In the genomic region with DNA sequence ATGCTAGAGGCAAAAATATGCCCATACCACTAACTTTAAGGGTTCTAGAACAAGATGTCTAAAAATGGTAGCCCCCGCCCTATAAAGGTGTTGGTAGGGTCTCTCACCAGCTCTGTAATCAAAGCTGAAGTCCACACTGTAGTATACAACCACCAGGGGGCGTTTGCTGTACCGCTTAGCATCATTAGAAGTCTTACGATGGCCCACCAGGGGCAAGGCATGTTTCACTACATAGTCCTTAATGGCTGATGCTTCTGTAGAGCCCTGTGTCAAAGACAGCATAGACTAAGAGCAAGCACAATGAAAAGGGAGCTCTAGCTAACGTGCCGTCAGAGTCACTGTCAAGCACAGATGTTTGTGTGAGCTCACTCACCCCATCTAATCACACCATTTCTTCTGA, we compare ENCODE assay signal across 8 mouse cellular contexts. TPM values are rescaled to one million over a fixed set of nuclear protein-coding genes. Genes with fewer than 3 reads are reported as not detected.
A peak's percentile ranks its signal among the peaks of the same experiment; 100 is the strongest.
DNase-seq lines count a peak whose midpoint lies in the region; ATAC-seq and TF ChIP-seq lines count a peak whose summit lies in the region.

No protein-coding gene starts in this region.

- H3K9me3 ChIP-seq in hindbrain, embryonic 14.5 days (ENCODE audit: control insufficient read depth, low read length) = no peaks in the 10 kb centered on the region

- H3K4me1 ChIP-seq in hindbrain, embryonic 14.5 days (replicated peaks; ENCODE audit: control insufficient read depth, insufficient read depth, low read length) = no peaks in the 10 kb centered on the region
- no peaks in the 10 kb centered on the region for H3K4me1 ChIP-seq in liver, adult 2 months (ENCODE audit: control insufficient read depth, insufficient read depth, low read length)

- H3K4me2 ChIP-seq in hindbrain, embryonic 14.5 days (replicated peaks) = no peak overlapping the region

- H3K36me3 ChIP-seq in hindbrain, embryonic 14.5 days (replicated peaks; ENCODE audit: control insufficient read depth, insufficient read depth) = peaks cover 96% of the 10 kb centered on the region
- H3K36me3 ChIP-seq in liver, adult 2 months (ENCODE audit: control insufficient read depth, insufficient read depth, low read length) = peaks cover 78% of the 10 kb centered on the region

- no peak for TF ChIP-seq POLR2A in liver, adult 2 months (IDR thresholded peaks at IDR 0.05; ENCODE audit: extremely low read depth, insufficient read depth, low read length)

- H3K9ac ChIP-seq in hindbrain, embryonic 14.5 days = no peak overlapping the region
- H3K9ac ChIP-seq in liver, adult 2 months (ENCODE audit: low read depth, low read length) = no peak overlapping the region

- no peak overlapping the region for H3K27ac ChIP-seq in hindbrain, embryonic 14.5 days
- no peak overlapping the region for H3K27ac ChIP-seq in liver, adult 2 months (replicated peaks; ENCODE audit: insufficient read depth, low read depth, low read length)

- no peaks in the 10 kb centered on the region for H3K27me3 ChIP-seq in hindbrain, embryonic 14.5 days (ENCODE audit: control insufficient read depth, insufficient read depth, low read length)
- no peaks in the 10 kb centered on the region for H3K27me3 ChIP-seq in liver, adult 2 months (ENCODE audit: control insufficient read depth, insufficient read depth, low read length)

- peak; percentile 47 for TF ChIP-seq CTCF in liver, adult 2 months (IDR thresholded peaks at IDR 0.05; ENCODE audit: low read depth, low read length)

- no peaks in the 10 kb centered on the region for H3K79me2 ChIP-seq in liver, adult 2 months (ENCODE audit: control insufficient read depth, insufficient read depth, low read length)

- H3K4me3 ChIP-seq in hindbrain, embryonic 14.5 days (replicated peaks; ENCODE audit: low read length) = no peak overlapping the region
- no peak overlapping the region for H3K4me3 ChIP-seq in liver, adult 2 months (ENCODE audit: insufficient read depth, low read depth, low read length)

- ATAC-seq in erythroid progenitor cell, adult 5-6 weeks (replicated peaks; ENCODE audit: low FRiP score, poor library complexity, severe bottlenecking) = peak; percentile 64; the same call in 1 of the 2 replicates
- ATAC-seq in hindbrain, embryonic 14.5 days (ENCODE audit: low FRiP score) = no peak

- 48% methylated on average over 6 of the region's 6 CpGs for WGBS in hindbrain, embryonic 14.5 days
- WGBS in liver, adult 2 months = 58% methylated on average over 6 of the region's 6 CpGs

- DNase-seq in left cerebral cortex, postnatal 14 days (ENCODE audit: low spot score in 2 of 2) = peak; percentile 64 to 70
- no peak for DNase-seq in left cerebral cortex, postnatal 36 days (ENCODE audit: low spot score in 2 of 2)
- DNase-seq in adrenal gland, postnatal 10 days = peak; percentile 72
- peak; percentile 69 for DNase-seq in hindbrain, embryonic 14.5 days (ENCODE audit: low spot score)
- peak; percentile 42 for DNase-seq in liver, adult 2 months (ENCODE audit: extremely low read depth, low read depth, low spot score)
- peak; percentile 90 for DNase-seq in naive thymus-derived CD4-positive, alpha-beta T cell, adult 2 months (ENCODE audit: low read depth)
- peak; percentile 76 for DNase-seq in thymus, postnatal 4 days

- intact Hi-C loops in left cerebral cortex, postnatal 14 days (cut with DNase I) = loop anchor here (2.0 kb wide), 1 partner anchor 32 kb away; a partner anchor contains a TSS
- intact Hi-C loops in left cerebral cortex, postnatal 36 days (cut with DNase I) = no loop called here

RNA-seq across cellular contexts. Expression of a gene that starts 14.2 kb away (rescaled TPM):
- 10 to 100 TPM; 51.5 to 54.3 TPM for total RNA-seq in left cerebral cortex, postnatal 14 days (2021)
- total RNA-seq in left cerebral cortex, postnatal 36 days (2021) = 10 to 100 TPM; 45.3 to 70.1 TPM
- 10 to 100 TPM; 84.9 to 93.6 TPM for total RNA-seq in adrenal gland, postnatal 10 days (2021)
- total RNA-seq in erythroid progenitor cell, adult 5-6 weeks (2015; ENCODE audit: low replicate concordance) = 16.9 and 31.9 TPM in 2 replicates
- 28.1 and 34.0 TPM in 2 replicates for total RNA-seq in erythroid progenitor cell, adult 5-6 weeks (2017; ENCODE audit: low replicate concordance)
- polyA plus RNA-seq in hindbrain, embryonic 14.5 days (2014; fragmentation: Nextera tagmentation; extraction: Ambion mirVana) = 149 and 168 TPM in 2 replicates
- total RNA-seq in liver, adult 2 months (2014; rRNA removed) = 244 and 280 TPM in 2 replicates
- polyA plus RNA-seq in liver, adult 2 months (2012; rRNA removed) = 69.4 and 76.6 TPM in 2 replicates

RNA-seq across cellular contexts. Expression of a gene that starts 31.6 kb away (rescaled TPM):
- total RNA-seq in left cerebral cortex, postnatal 14 days (2021) = 1 to 10 TPM; 3.9 to 4.2 TPM
- 1 to 10 TPM; 5.5 TPM for total RNA-seq in left cerebral cortex, postnatal 36 days (2021)
- 1 to 10 TPM in 1 of 2 experiments, under 1 TPM in 1; 0.66 to 2.0 TPM for total RNA-seq in adrenal gland, postnatal 10 days (2021)
- not detected in 2 replicates for total RNA-seq in erythroid progenitor cell, adult 5-6 weeks (2015; ENCODE audit: low replicate concordance)
- not detected in 2 replicates for total RNA-seq in erythroid progenitor cell, adult 5-6 weeks (2017; ENCODE audit: low replicate concordance)
- polyA plus RNA-seq in hindbrain, embryonic 14.5 days (2014; fragmentation: Nextera tagmentation; extraction: Ambion mirVana) = 13.6 and 13.7 TPM in 2 replicates
- 0.07 and 0.28 TPM in 2 replicates for total RNA-seq in liver, adult 2 months (2014; rRNA removed)
- polyA plus RNA-seq in liver, adult 2 months (2012; rRNA removed) = 0.12 and 0.27 TPM in 2 replicates

RNA-seq across cellular contexts. Expression of a gene that starts 36.4 kb away (rescaled TPM):
- total RNA-seq in left cerebral cortex, postnatal 14 days (2021) = 10 to 100 TPM; 18.4 to 20.6 TPM
- 10 to 100 TPM; 19.9 to 23.0 TPM for total RNA-seq in left cerebral cortex, postnatal 36 days (2021)
- 10 to 100 TPM in 1 of 2 experiments, 1 to 10 TPM in 1; 6.7 to 11.8 TPM for total RNA-seq in adrenal gland, postnatal 10 days (2021)
- 1.1 and 4.2 TPM in 2 replicates for total RNA-seq in erythroid progenitor cell, adult 5-6 weeks (2015; ENCODE audit: low replicate concordance)
- total RNA-seq in erythroid progenitor cell, adult 5-6 weeks (2017; ENCODE audit: low replicate concordance) = 1.6 and 2.1 TPM in 2 replicates
- 15.7 and 18.6 TPM in 2 replicates for polyA plus RNA-seq in hindbrain, embryonic 14.5 days (2014; fragmentation: Nextera tagmentation; extraction: Ambion mirVana)
- total RNA-seq in liver, adult 2 months (2014; rRNA removed) = 4.0 and 4.6 TPM in 2 replicates
- 3.3 and 4.5 TPM in 2 replicates for polyA plus RNA-seq in liver, adult 2 months (2012; rRNA removed)

Comparison
In these comparisons a context has a peak if more than half of its experiments do, and no peak if none do; other contexts are left out.
1. DNase-seq: peak in left cerebral cortex, postnatal 14 days (2 of 2), adrenal gland, postnatal 10 days (single experiment), hindbrain, embryonic 14.5 days (single experiment), liver, adult 2 months (single experiment), naive thymus-derived CD4-positive, alpha-beta T cell, adult 2 months (single experiment) and thymus, postnatal 4 days (single experiment); none in left cerebral cortex, postnatal 36 days (0 of 2).